Mouse (Mus musculus): Measurements from ENCODE around the gene Mapk6.
"Not testable (repeated sequence)": the region's sequence is repeated elsewhere in the genome, so short reads cannot be mapped to it uniquely, and the experiment has no call there.

The Mapk6 gene

GRCm38 (mm10) chr9:75409852-75410378, at the start of gene Mapk6:
Gene Mapk6, minus strand, starts transcription at chr9:75410005.
- peak; percentile 99 for DNase-seq

GRCm38 (mm10) chr9:75455684-75456083, 45.9 kb upstream of the Mapk6 start:
- no peak for DNase-seq

GRCm38 (mm10) chr9:75453994-75454393, 44.2 kb upstream of the Mapk6 start:
- no peak for DNase-seq

GRCm38 (mm10) chr9:75448021-75448420, 38.2 kb upstream of the Mapk6 start:
- DNase-seq = no peak

- DNase-seq = not testable (repeated sequence)
Measured at GRCm38 (mm10) chr9:75446574-75446973, 36.8 kb upstream of the Mapk6 start.

GRCm38 (mm10) chr9:75444981-75445380, 35.2 kb upstream of the Mapk6 start:
- no peak for DNase-seq

- DNase-seq = peak; percentile 83
Measured at GRCm38 (mm10) chr9:75441691-75442131, 31.9 kb upstream of the Mapk6 start.

GRCm38 (mm10) chr9:75440796-75441666, 31.2 kb upstream of the Mapk6 start, which contains the start of gene Leo1:
Gene Leo1, plus strand, starts transcription at chr9:75441524.
- DNase-seq = peak; percentile 87

GRCm38 (mm10) chr9:75437653-75438385, 28.0 kb upstream of the Mapk6 start:
- DNase-seq = peak; percentile 79

GRCm38 (mm10) chr9:75435918-75436317, 26.1 kb upstream of the Mapk6 start:
- DNase-seq = peak; percentile 67

GRCm38 (mm10) chr9:75435291-75435690, 25.5 kb upstream of the Mapk6 start:
- no peak for DNase-seq

- DNase-seq = no peak
Measured at GRCm38 (mm10) chr9:75434872-75435271, 25.1 kb upstream of the Mapk6 start.

GRCm38 (mm10) chr9:75434172-75434793, 24.5 kb upstream of the Mapk6 start:
- peak; percentile 74 for DNase-seq

- DNase-seq = no peak
Measured at GRCm38 (mm10) chr9:75432694-75433093, 22.9 kb upstream of the Mapk6 start.

- DNase-seq = no peak
Measured at GRCm38 (mm10) chr9:75430822-75431621, 21.2 kb upstream of the Mapk6 start.

- DNase-seq = no peak
Measured at GRCm38 (mm10) chr9:75429657-75430056, 19.9 kb upstream of the Mapk6 start.

- DNase-seq = no peak
Measured at GRCm38 (mm10) chr9:75429040-75429439, 19.2 kb upstream of the Mapk6 start.

GRCm38 (mm10) chr9:75428274-75428600, 18.4 kb upstream of the Mapk6 start:
- no peak for DNase-seq

- no peak for DNase-seq
Measured at GRCm38 (mm10) chr9:75427366-75428273, 17.8 kb upstream of the Mapk6 start.

GRCm38 (mm10) chr9:75425796-75426391, 16.1 kb upstream of the Mapk6 start:
- DNase-seq = no peak

Data from thymus, postnatal 14 days (tissue).